ENCODE assay signal across 7 mouse cellular contexts in genomic region chr7:141173323-141173850, GRCm38 (mm10). TPM values are rescaled to one million over a fixed set of nuclear protein-coding genes. Genes with fewer than 3 reads are reported as not detected.
DNase-seq lines count a peak whose midpoint lies in the region; ATAC-seq lines count a peak whose summit lies in the region.

No protein-coding gene starts in this region.

- no peaks in the 10 kb centered on the region for H3K27me3 ChIP-seq in megakaryocyte, embryonic 14.5 days (replicated peaks)
- no peaks in the 10 kb centered on the region for H3K27me3 ChIP-seq in forebrain, embryonic 11.5 days (ENCODE audit: control insufficient read depth, insufficient read depth, low read length)
- no peaks in the 10 kb centered on the region for H3K27me3 ChIP-seq in limb, embryonic 13.5 days
- no peaks in the 10 kb centered on the region for H3K27me3 ChIP-seq in stomach, embryonic 15.5 days (replicated peaks)

- no peak for ATAC-seq in megakaryocyte, adult 5-6 weeks (ENCODE audit: poor library complexity, severe bottlenecking)
- no peak for ATAC-seq in forebrain, embryonic 11.5 days (replicated peaks; ENCODE audit: low FRiP score)
- no peak for ATAC-seq in limb, embryonic 13.5 days (ENCODE audit: low FRiP score, low read depth)
- no peak for ATAC-seq in stomach, embryonic 15.5 days (ENCODE audit: insufficient read depth, low FRiP score, low read depth)
- ATAC-seq in cerebellum, adult (ENCODE audit: insufficient number of reproducible peaks, low FRiP score, low TSS enrichment): no peak

- H3K4me3 ChIP-seq in megakaryocyte, embryonic 14.5 days (replicated peaks): peak overlapping the region; percentile 97
- 0 out of 2 replicates have a peak overlapping the region, but pooled peaks have one; percentile 53 for H3K4me3 ChIP-seq in forebrain, embryonic 11.5 days (ENCODE audit: low read depth, low read length)
- H3K4me3 ChIP-seq in limb, embryonic 13.5 days: peak overlapping the region; percentile 50
- H3K4me3 ChIP-seq in stomach, embryonic 15.5 days (replicated peaks): peak overlapping the region; percentile 52

- 90% methylated on average over 5 of the region's 5 CpGs for WGBS in forebrain, embryonic 11.5 days
- WGBS in limb, embryonic 13.5 days: 80% methylated on average over 5 of the region's 5 CpGs
- WGBS in stomach, embryonic 15.5 days: 67% methylated on average over 5 of the region's 5 CpGs

- peak overlapping the region; percentile 65; the same call in 1 of the 2 replicates for H3K4me2 ChIP-seq in forebrain, embryonic 11.5 days (ENCODE audit: low read depth, low read length, severe bottlenecking)
- H3K4me2 ChIP-seq in limb, embryonic 13.5 days (replicated peaks): peak overlapping the region; percentile 69
- H3K4me2 ChIP-seq in stomach, embryonic 15.5 days: peak overlapping the region; percentile 71

- H3K9ac ChIP-seq in forebrain, embryonic 11.5 days (ENCODE audit: low read length): peak overlapping the region; percentile 67; the same call in 1 of the 2 replicates
- no peak overlapping the region; the same call in 1 of the 2 replicates for H3K9ac ChIP-seq in limb, embryonic 13.5 days
- H3K9ac ChIP-seq in stomach, embryonic 15.5 days: peak overlapping the region; percentile 47; the same call in 1 of the 2 replicates

- H3K9me3 ChIP-seq in megakaryocyte, embryonic 14.5 days: no peaks in the 10 kb centered on the region
- no peaks in the 10 kb centered on the region for H3K9me3 ChIP-seq in forebrain, embryonic 11.5 days (ENCODE audit: control insufficient read depth, low read length)
- H3K9me3 ChIP-seq in limb, embryonic 13.5 days: no peaks in the 10 kb centered on the region
- no peaks in the 10 kb centered on the region for H3K9me3 ChIP-seq in stomach, embryonic 15.5 days

- H3K36me3 ChIP-seq in megakaryocyte, embryonic 14.5 days (replicated peaks; ENCODE audit: low read length): no peaks in the 10 kb centered on the region
- H3K36me3 ChIP-seq in forebrain, embryonic 11.5 days (ENCODE audit: control insufficient read depth, insufficient read depth, low read length): no peaks in the 10 kb centered on the region
- no peaks in the 10 kb centered on the region for H3K36me3 ChIP-seq in limb, embryonic 13.5 days
- H3K36me3 ChIP-seq in stomach, embryonic 15.5 days: no peaks in the 10 kb centered on the region

- H3K27ac ChIP-seq in forebrain, embryonic 11.5 days (ENCODE audit: low read depth, low read length): no peak overlapping the region
- peak overlapping the region; percentile 85 for H3K27ac ChIP-seq in limb, embryonic 13.5 days
- peak overlapping the region; percentile 92 for H3K27ac ChIP-seq in stomach, embryonic 15.5 days

- peaks cover 49% of the 10 kb centered on the region for H3K4me1 ChIP-seq in megakaryocyte, embryonic 14.5 days
- peaks cover 8% of the 10 kb centered on the region; the same call in 1 of the 2 replicates for H3K4me1 ChIP-seq in forebrain, embryonic 11.5 days (replicated peaks; ENCODE audit: control insufficient read depth, insufficient read depth, low read length)
- peaks cover 18% of the 10 kb centered on the region for H3K4me1 ChIP-seq in limb, embryonic 13.5 days
- peaks cover 19% of the 10 kb centered on the region for H3K4me1 ChIP-seq in stomach, embryonic 15.5 days

- DNase-seq in forebrain, embryonic 11.5 days (ENCODE audit: low spot score): no peak
- no peak for DNase-seq in embryo, embryonic 11 days

RNA-seq across cellular contexts. Expression of gene Rnh1, which starts 0.7 kb away (rescaled TPM):
- polyA plus RNA-seq in megakaryocyte, embryonic 14.5 days (2012; ENCODE audit: insufficient read depth, low replicate concordance): 26.5 and 43.0 TPM in 2 replicates
- total RNA-seq in megakaryocyte, adult 5-6 weeks (2015): 70.5 and 86.8 TPM in 2 replicates
- total RNA-seq in megakaryocyte, adult 5-6 weeks (2017): 74.2 and 94.3 TPM in 2 replicates
- 56.7 and 65.2 TPM in 2 replicates for polyA plus RNA-seq in forebrain, embryonic 11.5 days (2014; fragmentation: Nextera tagmentation; extraction: Ambion mirVana)
- polyA plus RNA-seq in limb, embryonic 13.5 days (2015; fragmentation: Nextera tagmentation; extraction: Ambion mirVana): 112 and 118 TPM in 2 replicates
- 206 and 215 TPM in 2 replicates for polyA plus RNA-seq in stomach, embryonic 15.5 days (2015; fragmentation: Nextera tagmentation; extraction: Ambion mirVana)

RNA-seq across cellular contexts. Expression of gene Hras, which starts 20.4 kb away (rescaled TPM):
- 51.3 and 84.0 TPM in 2 replicates for polyA plus RNA-seq in megakaryocyte, embryonic 14.5 days (2012; ENCODE audit: insufficient read depth, low replicate concordance)
- total RNA-seq in megakaryocyte, adult 5-6 weeks (2015): 29.0 and 40.0 TPM in 2 replicates
- total RNA-seq in megakaryocyte, adult 5-6 weeks (2017): 20.7 and 27.1 TPM in 2 replicates
- 87.5 and 116 TPM in 2 replicates for polyA plus RNA-seq in forebrain, embryonic 11.5 days (2014; fragmentation: Nextera tagmentation; extraction: Ambion mirVana)
- polyA plus RNA-seq in limb, embryonic 13.5 days (2015; fragmentation: Nextera tagmentation; extraction: Ambion mirVana): 94.5 and 97.5 TPM in 2 replicates
- polyA plus RNA-seq in stomach, embryonic 15.5 days (2015; fragmentation: Nextera tagmentation; extraction: Ambion mirVana): 113 and 123 TPM in 2 replicates

RNA-seq across cellular contexts. Expression of gene Lrrc56, which starts 20.6 kb away (rescaled TPM):
- 12.2 and 18.5 TPM in 2 replicates for polyA plus RNA-seq in megakaryocyte, embryonic 14.5 days (2012; ENCODE audit: insufficient read depth, low replicate concordance)
- total RNA-seq in megakaryocyte, adult 5-6 weeks (2015): 2.1 and 2.2 TPM in 2 replicates
- total RNA-seq in megakaryocyte, adult 5-6 weeks (2017): 1.3 and 4.3 TPM in 2 replicates
- 14.0 and 16.1 TPM in 2 replicates for polyA plus RNA-seq in forebrain, embryonic 11.5 days (2014; fragmentation: Nextera tagmentation; extraction: Ambion mirVana)
- polyA plus RNA-seq in limb, embryonic 13.5 days (2015; fragmentation: Nextera tagmentation; extraction: Ambion mirVana): 11.4 and 12.9 TPM in 2 replicates
- polyA plus RNA-seq in stomach, embryonic 15.5 days (2015; fragmentation: Nextera tagmentation; extraction: Ambion mirVana): 5.4 and 7.2 TPM in 2 replicates

RNA-seq across cellular contexts. Expression of gene Lmntd2, which starts 40.5 kb away (rescaled TPM):
- polyA plus RNA-seq in megakaryocyte, embryonic 14.5 days (2012; ENCODE audit: insufficient read depth, low replicate concordance): 0.57 TPM in 1 of 2 replicates, not detected in the other
- 0.36 TPM in 1 of 2 replicates, not detected in the other for total RNA-seq in megakaryocyte, adult 5-6 weeks (2015)
- total RNA-seq in megakaryocyte, adult 5-6 weeks (2017): 0.04 TPM in 1 of 2 replicates, not detected in the other
- polyA plus RNA-seq in forebrain, embryonic 11.5 days (2014; fragmentation: Nextera tagmentation; extraction: Ambion mirVana): 3.3 TPM in 2 replicates
- 2.6 TPM in 2 replicates for polyA plus RNA-seq in limb, embryonic 13.5 days (2015; fragmentation: Nextera tagmentation; extraction: Ambion mirVana)
- polyA plus RNA-seq in stomach, embryonic 15.5 days (2015; fragmentation: Nextera tagmentation; extraction: Ambion mirVana): 2.8 and 2.9 TPM in 2 replicates

RNA-seq across cellular contexts. Expression of gene Rassf7, which starts 42.3 kb away (rescaled TPM):
- 3.6 and 11.1 TPM in 2 replicates for polyA plus RNA-seq in megakaryocyte, embryonic 14.5 days (2012; ENCODE audit: insufficient read depth, low replicate concordance)
- total RNA-seq in megakaryocyte, adult 5-6 weeks (2015): 3.9 and 4.1 TPM in 2 replicates
- total RNA-seq in megakaryocyte, adult 5-6 weeks (2017): 2.2 and 4.1 TPM in 2 replicates
- polyA plus RNA-seq in forebrain, embryonic 11.5 days (2014; fragmentation: Nextera tagmentation; extraction: Ambion mirVana): 47.4 and 49.3 TPM in 2 replicates
- 32.7 and 34.0 TPM in 2 replicates for polyA plus RNA-seq in limb, embryonic 13.5 days (2015; fragmentation: Nextera tagmentation; extraction: Ambion mirVana)
- polyA plus RNA-seq in stomach, embryonic 15.5 days (2015; fragmentation: Nextera tagmentation; extraction: Ambion mirVana): 67.7 and 73.3 TPM in 2 replicates
